Mouse (Mus musculus) embryonic fibroblast, embryonic 13.5 days (primary cell): ENCODE data around the gene Bgn. TPM values are rescaled to one million over a fixed set of nuclear protein-coding genes. Genes with fewer than 3 reads are reported as not detected.

Source experiments
- H3K27ac ChIP-seq: 2 replicates; pipeline ENCODE4 v1.5.1; 2012; ENCODE audit warnings: low read length, control low read depth, inconsistent platforms; ENCODE audit not compliant: insufficient read depth
- H3K4me1 ChIP-seq: 2 replicates; pipeline ENCODE4 v1.6.1; 2011; ENCODE audit warnings: low read length; ENCODE audit not compliant: control insufficient read depth, insufficient read depth
- H3K4me3 ChIP-seq: 2 replicates; pipeline ENCODE4 v1.5.1; 2011; ENCODE audit warnings: mild to moderate bottlenecking, control low read depth, low read length; ENCODE audit not compliant: insufficient read depth
- CTCF ChIP-seq: IDR thresholded peaks from 2 replicates; pipeline ENCODE4 v1.5.1; 2011; ENCODE audit warnings: mild to moderate bottlenecking, control low read depth, low read length, moderate library complexity, borderline replicate concordance; ENCODE audit not compliant: insufficient read depth
- POLR2A ChIP-seq: IDR thresholded peaks from 2 replicates; pipeline ENCODE4 v1.6.1; 2011; ENCODE audit warnings: low read depth, mild to moderate bottlenecking, control low read depth, low read length, moderate library complexity
- polyA plus RNA-seq: library from polyadenylated mRNA; stranded (reverse); fragments of >200 nt; gene quantifications from 2 replicates; pipeline ENCODE4 v1.2.4, GENCODE M21; 2011; ENCODE audit warnings: low read depth; ENCODE audit not compliant: missing spikeins, insufficient read length

Bgn gene
- polyA plus RNA-seq, 1 experiment, result 6,335 TPM

DNA sequence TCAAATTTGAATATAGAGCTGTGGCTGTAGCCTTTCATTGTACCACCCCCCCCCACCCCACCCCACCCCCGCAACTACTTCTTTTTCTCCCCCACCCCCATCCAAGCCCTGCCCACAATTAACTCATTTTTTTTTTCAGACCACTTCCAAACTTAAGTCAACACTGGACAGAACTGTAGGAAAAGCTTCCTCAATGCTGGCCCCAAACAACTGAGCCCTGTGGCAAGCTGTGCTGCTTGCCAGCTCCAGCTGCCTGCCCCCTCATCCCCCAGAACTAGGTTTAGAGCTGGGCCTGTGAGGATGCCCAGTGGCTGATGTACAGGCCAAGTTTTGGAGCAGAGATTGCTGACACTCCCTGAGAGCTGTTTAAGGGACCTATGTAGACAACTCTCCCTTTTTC, 14.7 kb upstream of the Bgn start:
- no peak overlapping the region for H3K4me3 ChIP-seq
- TF ChIP-seq POLR2A (no peak), CTCF (no peak)
- peak overlapping the region; percentile 100 for H3K27ac ChIP-seq
- peaks cover 29% of the 10 kb centered on the region for H3K4me1 ChIP-seq

DNA sequence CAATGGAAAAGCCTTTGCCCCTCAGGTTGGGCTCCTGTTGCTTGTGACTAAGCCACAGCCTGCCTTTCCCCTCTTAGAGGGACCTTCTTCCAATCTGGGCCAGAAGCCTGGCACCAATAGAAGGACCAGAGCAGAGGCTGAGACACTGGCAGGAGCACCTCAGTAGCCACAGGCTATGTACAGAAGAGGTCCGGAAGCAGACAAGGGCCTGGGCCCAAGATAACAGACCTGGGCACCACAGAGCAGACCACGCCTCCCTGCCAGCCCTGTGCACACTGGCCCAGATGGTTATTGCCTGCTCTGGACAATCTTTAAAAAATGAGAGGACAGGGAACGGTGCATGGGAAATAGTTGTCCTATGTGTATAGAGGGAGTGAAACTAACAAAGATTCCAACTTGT, 11.6 kb upstream of the Bgn start:
- Histone ChIP-seq H3K4me1 (peaks cover 29% of the 10 kb centered on the region), H3K27ac (no peak overlapping the region)
- TF ChIP-seq POLR2A, result no peak
- TF ChIP-seq CTCF, result no peak

DNA sequence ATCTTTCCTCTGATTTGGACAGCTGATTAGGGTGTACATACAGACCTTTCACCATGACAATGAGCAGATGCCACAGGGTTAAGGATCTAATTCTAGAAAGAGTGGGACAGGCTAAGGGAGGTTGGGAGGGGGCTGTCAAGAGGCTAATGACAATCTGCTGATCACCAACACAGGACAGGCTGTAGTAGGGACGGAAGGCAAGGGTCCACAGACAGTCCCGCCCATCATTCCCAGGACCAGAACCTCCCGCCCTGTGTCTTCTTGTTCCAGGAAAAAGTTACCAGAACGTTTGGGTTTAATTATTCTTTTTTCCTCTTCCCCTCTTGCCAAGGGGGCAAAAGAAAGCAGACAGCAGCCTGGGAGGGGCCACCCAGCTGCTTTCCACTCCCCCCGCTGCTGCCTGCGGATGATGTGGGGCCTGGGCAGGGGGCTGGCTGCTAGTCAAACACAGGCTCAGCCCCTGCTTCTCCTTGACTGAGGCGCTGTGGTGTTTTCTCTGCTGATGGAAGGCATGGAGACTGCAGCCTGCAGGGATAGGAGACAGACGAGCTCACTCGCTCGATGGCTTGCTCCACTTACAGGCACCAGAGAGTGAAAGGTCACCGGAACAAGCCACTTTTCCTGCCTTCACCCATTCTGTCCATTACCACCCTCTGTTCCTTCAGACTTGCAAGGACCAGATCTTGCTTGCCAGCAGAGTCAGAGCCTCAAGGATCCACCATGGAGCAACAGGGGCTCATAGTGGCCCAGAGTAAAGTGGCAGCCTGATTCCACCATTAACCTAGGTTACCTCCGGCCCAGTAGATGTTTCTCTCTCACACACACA, 8.8 kb upstream of the Bgn start:
- TF ChIP-seq POLR2A (no peak), CTCF (no peak)
- no peak overlapping the region for H3K4me3 ChIP-seq
- peaks cover 25% of the 10 kb centered on the region for H3K4me1 ChIP-seq
- H3K27ac ChIP-seq, result peak overlapping the region; percentile 98

More for the DNA sequence above, 11.6 kb upstream of the Bgn start:
- no peak overlapping the region for H3K4me3 ChIP-seq

DNA sequence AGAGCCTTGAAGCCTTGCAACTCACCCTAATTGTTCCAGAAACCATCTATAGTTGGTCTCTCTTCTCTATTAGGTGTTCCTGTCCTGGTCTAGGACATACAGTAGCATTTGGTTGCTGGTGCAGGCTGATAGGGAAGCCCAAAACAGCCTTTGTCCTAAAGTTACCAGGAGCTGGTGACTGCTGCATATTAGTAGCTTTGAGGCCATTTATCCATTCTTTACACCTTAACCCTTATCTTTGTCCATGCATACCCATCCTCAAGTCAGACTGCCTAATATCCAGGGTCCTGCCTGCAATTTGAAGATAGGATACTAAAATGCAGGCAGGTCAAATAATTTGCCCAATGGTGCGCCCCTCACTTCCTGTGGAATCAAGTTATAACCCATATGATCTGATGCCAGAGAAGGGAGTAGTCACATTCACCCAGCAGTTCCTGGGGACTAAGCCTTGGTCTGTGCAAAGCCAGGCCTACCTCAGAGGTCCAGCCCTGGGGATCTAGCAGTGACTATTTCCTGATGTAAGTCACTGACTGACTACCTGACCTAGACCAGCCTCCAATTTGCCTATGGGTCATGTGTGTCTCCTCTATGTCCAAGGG, 7.6 kb upstream of the Bgn start:
- Histone ChIP-seq H3K4me3 (no peak overlapping the region), H3K4me1 (peaks cover 22% of the 10 kb centered on the region), H3K27ac (peak overlapping the region; percentile 98)
- no peak for TF ChIP-seq CTCF
- no peak for TF ChIP-seq POLR2A

DNA sequence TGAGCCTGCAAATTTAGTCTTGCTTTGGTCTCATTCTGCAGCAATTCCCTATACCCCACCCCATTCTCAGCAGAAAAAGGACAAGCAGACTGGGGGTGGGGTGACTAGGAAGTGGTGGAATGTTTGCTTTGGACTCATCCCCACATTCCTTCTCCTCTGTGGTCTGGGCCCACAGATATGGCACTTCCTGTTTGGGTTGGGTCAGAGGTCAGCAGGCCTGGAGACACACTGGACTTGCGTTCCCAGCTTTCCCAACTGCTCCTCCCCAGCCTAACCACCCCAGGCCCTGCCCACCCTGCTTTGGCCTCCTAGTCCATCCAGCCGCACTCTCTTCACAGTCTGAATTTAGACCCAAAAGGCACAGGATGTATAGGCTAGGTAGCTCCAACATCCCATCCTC, 6.8 kb upstream of the Bgn start:
- no peak overlapping the region for H3K4me3 ChIP-seq
- H3K4me1 ChIP-seq, result peaks cover 25% of the 10 kb centered on the region
- no peak for TF ChIP-seq CTCF
- no peak for TF ChIP-seq POLR2A
- H3K27ac ChIP-seq, result peak overlapping the region; percentile 98

DNA sequence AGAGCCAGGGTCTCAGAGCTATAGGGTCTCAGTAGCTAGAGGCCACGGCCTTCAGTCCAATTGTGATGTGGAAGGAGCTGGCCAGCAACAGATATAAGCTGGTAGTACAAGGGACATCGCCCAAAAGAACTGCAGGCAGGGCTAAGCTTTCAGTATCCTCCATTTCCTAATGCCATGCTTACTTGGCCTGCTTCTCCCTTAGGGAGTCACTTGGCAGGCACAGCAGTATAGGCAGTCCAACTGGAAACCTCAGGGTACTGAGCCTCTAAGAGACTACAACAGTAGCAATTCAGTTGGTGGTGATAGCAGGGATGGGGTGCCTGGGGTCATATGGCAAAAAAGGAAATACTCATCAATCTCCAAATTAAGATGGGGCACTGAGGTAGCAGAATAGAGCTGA, 5.9 kb upstream of the Bgn start:
- Histone ChIP-seq H3K4me1 (peaks cover 25% of the 10 kb centered on the region), H3K27ac (peak overlapping the region; percentile 97), H3K4me3 (no peak overlapping the region)
- no peak for TF ChIP-seq CTCF
- no peak for TF ChIP-seq POLR2A

DNA sequence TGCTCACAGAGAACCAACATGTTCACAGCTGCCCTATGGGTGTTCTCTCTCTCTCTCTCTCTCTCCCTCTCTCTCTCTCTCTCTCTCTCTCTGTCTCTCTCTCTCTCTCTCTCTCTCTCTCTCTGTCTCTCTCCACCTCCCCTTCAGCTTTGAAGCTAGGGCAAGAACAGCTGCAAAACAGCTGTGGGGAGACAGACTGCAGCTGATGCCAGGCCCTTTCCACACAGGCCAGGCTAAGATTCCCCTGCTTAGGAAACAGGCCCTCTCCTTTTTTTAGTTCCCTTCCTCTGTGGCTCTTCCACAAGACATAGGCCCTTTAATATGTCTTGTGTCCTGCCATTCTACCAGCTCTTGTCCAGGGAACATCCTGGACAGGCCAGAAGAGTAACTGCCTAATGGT, 3.7 kb upstream of the Bgn start:
- TF ChIP-seq POLR2A (no peak), CTCF (no peak)
- Histone ChIP-seq H3K4me3 (no peak overlapping the region), H3K4me1 (peaks cover 25% of the 10 kb centered on the region), H3K27ac (peak overlapping the region; percentile 57; the same call in 1 of the 2 replicates)

DNA sequence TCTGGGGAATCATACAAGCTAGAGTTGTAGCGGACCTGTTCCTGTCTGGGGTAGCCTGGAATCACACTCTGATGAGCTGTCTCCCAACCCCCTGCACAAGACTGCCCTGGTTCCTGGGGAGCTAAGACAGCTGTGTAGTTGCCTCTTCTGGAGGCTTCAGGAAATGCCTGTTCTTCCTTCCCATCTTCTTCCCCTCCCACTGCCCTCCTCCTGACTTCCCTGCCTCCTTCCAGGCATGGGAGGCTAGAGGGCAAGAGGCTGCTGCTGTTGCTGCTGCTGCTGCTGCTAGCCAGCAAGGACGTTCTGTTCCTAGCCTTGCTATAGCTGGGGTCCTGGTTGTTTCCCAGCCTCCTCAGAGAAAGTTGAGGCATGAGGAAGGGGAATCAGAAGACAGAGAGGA, 3.1 kb upstream of the Bgn start:
- Histone ChIP-seq H3K27ac (peak overlapping the region; percentile 57), H3K4me3 (no peak overlapping the region), H3K4me1 (peaks cover 21% of the 10 kb centered on the region)
- TF ChIP-seq CTCF (no peak), POLR2A (no peak)

DNA sequence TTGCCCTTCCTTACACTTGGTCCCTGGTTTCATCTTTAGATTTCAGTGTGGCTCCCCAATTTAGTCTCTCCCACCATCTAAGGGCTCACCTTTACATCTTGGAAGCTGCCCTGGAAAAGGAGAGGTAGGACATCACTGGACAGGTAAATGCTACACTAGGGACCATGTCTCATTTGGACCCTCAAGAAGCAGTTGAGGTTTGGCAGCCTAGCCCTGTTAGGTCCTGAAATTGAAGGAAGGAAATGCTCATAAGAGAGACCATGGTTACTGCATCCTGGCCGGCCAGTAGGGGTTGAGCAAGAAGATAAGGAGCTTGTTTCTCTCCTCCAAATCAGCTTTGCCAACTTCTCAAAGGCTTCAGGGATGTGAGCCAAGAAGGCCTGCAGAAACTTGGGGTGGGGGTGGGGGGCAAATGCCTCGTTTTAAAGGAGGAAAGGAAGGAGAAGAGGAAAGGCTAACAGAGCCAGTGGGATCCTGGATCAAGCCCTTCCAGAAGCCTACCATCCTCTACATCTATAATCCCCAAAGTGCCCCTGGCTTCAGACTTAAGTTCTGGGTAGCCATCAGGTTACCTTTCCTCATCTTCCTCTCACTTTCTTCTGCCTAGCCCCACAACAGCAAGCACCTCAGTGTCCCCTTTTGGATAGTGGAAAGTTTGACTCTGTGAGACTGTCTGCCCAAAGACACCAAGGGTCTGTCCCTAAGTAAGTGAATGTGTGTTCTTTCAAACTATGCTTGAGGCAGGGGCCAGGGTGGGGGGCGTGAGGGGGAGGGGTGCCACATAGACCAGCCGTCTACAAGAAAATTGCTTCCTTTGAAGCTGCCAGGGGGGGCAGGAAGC, 539 bp upstream of the Bgn start:
- no peak for TF ChIP-seq CTCF
- no peak for TF ChIP-seq POLR2A
- Histone ChIP-seq H3K27ac (peak overlapping the region; percentile 89), H3K4me3 (no peak overlapping the region), H3K4me1 (peaks cover 13% of the 10 kb centered on the region)

DNA sequence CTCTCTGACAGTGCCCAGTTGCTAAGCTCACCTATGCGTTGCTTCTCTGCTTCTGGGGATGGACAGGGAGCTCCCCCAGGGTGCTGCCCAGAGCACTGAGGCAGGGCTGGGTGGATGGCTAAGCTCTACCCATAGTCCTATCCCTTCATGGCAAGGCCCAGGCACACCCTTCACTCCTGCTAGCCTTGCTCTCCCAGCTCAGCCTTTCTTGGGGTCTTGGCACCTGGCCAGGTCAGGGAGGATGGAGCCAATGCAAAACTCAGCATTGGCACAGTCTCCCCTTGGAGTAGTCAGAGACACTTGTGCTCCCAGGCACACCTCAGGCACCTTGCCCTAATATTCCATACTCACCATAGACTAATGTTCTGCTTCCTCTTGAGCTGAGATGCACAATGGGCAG, 674 bp downstream of the Bgn start:
- no peak for TF ChIP-seq CTCF
- no peak for TF ChIP-seq POLR2A
- H3K4me1 ChIP-seq, result peaks cover 10% of the 10 kb centered on the region
- H3K27ac ChIP-seq, result peak overlapping the region; percentile 89
- H3K4me3 ChIP-seq, result peak overlapping the region; percentile 69
